Mouse (Mus musculus) midbrain, embryonic 16.5 days (tissue): Measurements from ENCODE around the gene Csnka2ip. TPM values are rescaled to one million over a fixed set of nuclear protein-coding genes. Genes with fewer than 3 reads are reported as not detected.

Experiments used
- polyA plus RNA-seq: library from polyadenylated mRNA; unstranded; fragments of >200 nt; fragmentation: Nextera tagmentation; extraction: Ambion mirVana; gene quantifications from 2 replicates; pipeline ENCODE4 v1.2.1, GENCODE M21; 2015

The Csnka2ip gene
- polyA plus RNA-seq, 1 experiment from 2014 or later = not detected

Other genes starting within 250 kb of the Csnka2ip start
- 18.6 TPM in 2 replicates for gene 4930453N24Rik, start 168.8 kb upstream of the Csnka2ip start, polyA plus RNA-seq
- gene Zfp654, start 249.2 kb upstream of the Csnka2ip start, polyA plus RNA-seq = 5.9 and 6.1 TPM in 2 replicates
- gene Cggbp1, start 249.6 kb upstream of the Csnka2ip start, polyA plus RNA-seq = 73.4 and 82.7 TPM in 2 replicates